Mouse (Mus musculus): Measurements from ENCODE around the gene Kap.
"Not testable (repeated sequence)": the region's sequence is repeated elsewhere in the genome, so short reads cannot be mapped to it uniquely, and the experiment has no call there.

The Kap gene

DNA sequence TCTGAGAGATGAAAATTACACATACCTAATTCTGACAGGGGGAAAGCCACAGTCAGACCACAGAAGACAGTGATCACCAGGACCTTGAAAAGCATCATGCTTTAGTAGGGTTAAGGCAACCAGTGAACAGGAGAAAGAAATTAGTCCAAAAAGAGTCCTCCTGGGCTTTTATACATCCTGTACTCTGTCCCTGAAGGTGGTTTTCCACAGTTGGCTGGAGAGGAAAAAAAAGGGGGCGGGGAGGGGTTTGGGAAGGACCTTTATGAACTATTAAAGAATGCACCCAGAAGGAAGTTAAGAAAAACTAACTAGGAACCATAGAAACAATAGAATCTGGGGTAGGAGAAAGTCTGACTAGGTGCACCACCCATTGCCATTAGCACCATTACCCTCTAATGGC lies at the start of gene Kap:
TSS of gene Kap (minus strand) at position 237 of the 400 bp plus-strand sequence.
- DNase-seq (ENCODE audit: low spot score): no peak

DNA sequence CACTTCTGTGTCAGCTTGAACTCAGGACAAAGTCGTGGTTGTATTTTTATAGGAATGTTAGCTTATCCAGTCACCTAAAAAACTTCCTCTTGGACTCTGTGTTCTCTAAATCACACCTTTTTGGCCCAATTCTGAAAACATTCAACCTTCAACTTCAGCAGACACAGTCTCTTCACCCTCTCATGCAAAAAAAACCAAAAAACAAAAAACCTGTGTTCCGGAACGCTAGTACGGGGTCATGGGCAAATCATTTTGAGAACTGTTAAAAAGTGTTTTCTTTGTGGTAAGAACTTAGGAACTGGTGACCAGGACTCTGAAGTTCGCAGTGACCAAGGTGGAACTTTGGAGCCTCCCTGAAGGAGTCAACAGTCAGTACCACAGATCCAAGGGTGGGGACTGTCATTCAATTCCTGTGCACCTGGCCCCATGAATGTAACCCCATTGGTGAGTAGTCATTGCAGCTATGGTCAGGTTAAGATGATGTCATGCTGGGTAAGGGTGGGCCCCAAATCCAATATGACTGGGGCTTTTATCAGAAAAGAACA lies 32.4 kb upstream of the Kap start:
- DNase-seq (ENCODE audit: low spot score): no peak

DNA sequence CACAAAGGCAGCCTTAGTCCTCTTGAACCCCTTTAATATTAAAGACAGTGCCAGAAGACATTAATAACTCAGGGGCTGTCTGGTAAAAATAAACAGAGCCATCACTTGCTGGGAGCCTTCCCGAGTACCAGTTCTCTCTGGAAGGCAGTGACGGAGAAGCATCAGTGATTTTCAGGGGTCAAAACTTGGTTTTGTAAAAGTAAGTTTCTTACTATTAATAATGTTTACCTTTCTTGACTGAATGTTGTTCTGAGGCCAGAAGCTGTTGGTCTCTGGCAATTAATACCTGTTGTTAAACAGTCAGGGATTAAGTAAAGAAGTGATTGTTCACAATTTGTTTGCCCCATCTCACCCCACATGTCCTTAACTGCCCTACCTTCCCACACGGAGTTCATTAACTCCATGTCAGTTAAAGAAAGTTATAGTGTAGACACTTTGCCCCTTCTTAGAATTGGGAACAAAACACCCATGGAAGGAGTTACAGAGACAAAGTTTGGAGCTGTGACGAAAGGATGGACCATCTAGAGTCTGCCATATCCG lies 30.0 kb upstream of the Kap start:
- DNase-seq (ENCODE audit: low spot score): no peak

DNA sequence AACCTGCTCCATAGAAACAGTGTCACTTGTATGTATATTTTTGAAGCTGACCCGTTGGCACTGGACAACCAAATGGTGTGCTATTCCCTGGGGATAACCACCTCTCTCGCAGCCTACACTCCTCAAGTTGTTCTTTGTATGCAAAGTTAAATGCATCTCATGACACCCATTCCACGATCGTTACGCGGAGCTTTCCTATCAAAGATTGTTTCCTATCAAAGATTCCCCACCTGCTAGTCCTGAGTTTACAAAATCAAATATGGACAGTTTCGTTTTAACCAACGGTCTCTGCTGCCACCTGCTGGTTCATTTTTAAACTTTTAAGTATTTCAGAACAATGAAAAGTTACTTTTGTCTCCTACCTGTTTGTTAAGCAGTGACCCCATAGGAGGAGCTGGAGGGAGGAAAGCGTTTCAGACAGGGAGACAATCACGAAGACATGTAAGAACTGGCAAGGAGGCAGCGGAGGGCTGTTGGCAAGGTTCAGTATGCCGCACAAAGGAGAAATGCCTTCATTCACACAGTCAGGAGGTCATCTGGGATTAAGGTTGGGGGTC lies 22.4 kb upstream of the Kap start:
- no peak for DNase-seq (ENCODE audit: low spot score)

DNA sequence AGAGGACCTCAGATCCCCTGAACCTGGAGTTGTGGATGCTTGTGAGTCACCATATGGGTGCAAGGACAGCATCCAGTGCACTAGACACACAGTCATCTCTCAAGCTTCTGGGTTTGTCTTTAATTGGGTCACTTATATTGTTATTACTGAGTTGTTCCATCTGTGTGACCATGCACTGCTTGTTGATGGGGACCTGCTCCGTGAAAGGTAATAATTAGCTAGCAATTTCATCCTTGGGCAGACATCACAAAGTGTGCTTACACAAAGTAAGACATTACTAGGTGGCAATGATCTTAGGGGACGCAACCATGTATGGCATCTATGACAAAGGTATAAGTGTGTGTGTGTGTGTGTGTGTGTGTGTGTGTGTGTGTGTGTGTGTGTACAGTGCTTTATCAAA lies 19.1 kb upstream of the Kap start:
- DNase-seq (ENCODE audit: low spot score): no peak

DNA sequence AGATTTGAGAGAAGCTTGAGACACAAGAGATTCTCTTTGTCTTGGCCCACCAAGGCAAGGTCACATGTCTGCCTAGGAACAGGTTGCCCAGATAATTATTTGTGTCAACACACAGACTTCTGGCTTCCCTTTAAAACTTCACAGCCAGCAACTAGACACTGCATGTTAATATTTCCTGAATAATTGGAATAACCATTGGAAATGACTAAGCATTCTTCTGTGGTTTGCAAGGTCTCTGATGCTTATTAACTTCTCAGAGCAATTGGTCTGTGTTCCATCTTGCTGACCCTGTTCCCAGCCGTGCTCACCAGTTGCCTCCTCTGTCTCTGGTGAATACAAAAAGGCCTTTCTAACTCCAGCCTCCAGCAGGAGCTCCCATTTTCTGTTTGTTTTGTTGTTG lies 17.6 kb upstream of the Kap start:
- no peak for DNase-seq (ENCODE audit: low spot score)

DNA sequence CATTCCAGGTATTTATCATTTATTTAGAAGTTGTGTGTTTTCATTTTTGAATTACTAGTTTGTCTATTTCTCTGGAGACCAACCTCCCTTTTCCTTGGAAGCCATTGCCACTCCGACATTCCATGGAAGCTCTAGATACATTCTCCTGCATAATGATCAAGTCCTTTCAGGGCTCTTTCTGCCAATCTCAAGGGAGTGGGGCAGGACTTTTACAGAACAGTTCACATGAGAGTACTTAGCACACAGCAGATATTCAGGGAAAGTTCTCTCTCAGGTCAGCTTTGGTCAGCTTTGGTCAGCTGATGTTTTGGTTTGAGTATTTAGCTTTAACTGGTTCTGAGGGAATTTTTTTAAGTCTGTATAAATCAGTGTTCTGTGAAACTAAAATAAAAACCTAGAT lies 14.8 kb upstream of the Kap start:
- no peak for DNase-seq (ENCODE audit: low spot score)

DNA sequence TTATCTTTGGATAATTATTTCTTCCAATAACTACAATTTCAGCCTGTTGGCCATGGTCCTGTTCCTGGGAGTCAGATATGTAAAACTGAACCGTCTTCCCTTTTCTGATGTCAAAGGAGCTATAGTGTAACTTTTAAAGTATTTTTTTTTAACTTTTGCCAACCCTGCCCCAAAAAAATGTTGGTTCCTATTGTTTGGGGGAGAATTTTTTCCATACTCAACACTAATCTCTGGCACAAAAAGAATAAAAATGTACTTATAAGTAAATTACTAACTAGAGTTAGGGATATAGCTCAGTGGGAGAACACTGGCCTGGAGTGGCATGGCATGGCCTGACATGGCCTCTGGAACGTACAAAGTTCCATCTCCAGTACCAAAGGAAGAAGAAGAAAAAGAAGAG lies 2.3 kb upstream of the Kap start:
- DNase-seq (ENCODE audit: low spot score): no peak

DNA sequence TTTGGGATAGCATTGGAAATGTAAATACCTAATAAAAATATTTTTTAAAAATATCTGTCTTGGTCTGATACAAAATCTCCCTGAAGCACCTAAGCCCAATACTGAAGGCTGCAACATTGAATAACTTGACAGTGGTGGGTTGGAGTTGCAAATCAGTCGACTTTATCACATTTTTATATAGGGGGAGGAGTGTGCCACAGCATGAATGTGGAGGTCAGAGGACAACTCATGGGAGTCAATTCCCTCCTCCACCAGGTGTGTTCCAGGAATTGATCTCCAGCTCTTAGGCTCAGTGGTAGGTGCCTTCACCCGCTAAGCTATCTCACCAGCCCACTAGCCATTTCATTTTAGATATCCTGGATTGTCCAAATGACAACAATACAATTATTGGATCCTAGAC lies 4.2 kb downstream of the Kap start:
- no peak for DNase-seq (ENCODE audit: low spot score)

DNA sequence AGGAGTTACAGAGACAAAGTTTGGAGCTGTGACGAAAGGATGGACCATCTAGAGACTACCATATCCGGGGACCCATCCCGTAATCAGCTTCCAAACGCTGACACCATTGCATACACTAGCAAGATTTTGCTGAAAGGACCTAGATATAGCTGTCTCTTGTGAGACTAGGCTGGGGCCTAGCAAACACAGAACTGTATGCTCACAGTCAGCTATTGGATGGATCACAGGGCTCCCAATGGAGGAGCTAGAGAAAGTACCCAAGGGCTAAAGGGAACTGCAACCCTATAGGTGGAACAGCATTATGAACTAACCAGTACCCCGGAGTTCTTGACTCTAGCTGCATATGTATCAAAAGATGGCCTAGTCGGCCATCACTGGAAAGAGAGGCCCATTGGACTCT lies 4.7 kb downstream of the Kap start:
- not testable (repeated sequence) for DNase-seq (ENCODE audit: low spot score)

DNA sequence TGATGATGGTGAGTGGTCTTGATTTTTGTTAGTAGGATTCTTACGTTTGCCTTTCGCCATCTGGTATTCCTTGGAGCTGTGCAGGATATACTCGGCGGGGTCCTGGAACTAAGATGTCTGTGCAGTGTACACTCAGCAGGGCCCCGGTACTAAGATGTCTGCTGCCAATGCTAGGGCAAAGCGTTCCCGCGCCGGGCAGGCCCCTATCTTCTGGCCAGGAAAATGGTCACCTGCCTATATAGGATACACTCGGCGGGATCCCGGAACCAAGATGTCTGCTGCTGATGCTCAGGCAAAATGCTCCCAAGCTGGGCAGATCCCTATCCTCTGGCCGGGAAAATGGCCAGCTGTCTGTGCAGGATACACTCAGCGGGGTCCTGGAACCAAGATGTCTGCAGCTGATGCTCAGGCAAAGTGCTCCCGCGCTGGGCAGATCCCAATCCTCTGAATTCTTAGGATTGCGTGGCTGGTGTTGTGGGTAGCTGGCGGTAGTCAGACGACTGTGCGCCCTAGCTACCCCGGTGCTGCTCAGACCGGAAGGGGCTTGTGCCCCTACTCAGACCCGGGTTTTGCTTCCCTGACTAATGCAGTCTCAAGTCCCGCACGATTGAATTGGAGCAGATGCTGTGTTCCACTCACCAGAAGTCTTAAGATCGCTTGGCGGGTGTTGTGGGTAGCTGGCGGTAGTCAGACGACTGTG lies 15.1 kb downstream of the Kap start:
- not testable (repeated sequence) for DNase-seq (ENCODE audit: low spot score)

DNA sequence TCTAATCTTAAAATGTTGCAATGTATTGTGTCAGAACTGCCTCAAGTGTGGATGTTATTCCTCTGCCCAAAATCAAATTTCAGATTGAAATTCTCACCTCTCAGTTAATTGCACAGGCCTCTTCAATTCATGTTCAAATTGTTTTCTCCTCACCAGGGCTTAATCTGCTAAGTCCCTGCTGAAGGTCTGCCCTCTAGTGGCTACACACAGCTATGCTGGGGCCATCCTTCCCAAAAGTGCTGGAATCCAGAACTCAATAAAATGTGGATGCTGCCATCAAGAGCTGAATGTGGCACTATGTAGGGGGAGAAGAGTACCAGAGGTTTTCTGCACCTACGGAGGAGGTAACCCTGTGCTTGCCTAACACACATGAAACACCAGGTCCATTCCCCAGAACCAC lies 41.2 kb downstream of the Kap start:
- DNase-seq (ENCODE audit: low spot score): no peak
